8 mouse cellular contexts compared by ENCODE assay signal in the genomic region with DNA sequence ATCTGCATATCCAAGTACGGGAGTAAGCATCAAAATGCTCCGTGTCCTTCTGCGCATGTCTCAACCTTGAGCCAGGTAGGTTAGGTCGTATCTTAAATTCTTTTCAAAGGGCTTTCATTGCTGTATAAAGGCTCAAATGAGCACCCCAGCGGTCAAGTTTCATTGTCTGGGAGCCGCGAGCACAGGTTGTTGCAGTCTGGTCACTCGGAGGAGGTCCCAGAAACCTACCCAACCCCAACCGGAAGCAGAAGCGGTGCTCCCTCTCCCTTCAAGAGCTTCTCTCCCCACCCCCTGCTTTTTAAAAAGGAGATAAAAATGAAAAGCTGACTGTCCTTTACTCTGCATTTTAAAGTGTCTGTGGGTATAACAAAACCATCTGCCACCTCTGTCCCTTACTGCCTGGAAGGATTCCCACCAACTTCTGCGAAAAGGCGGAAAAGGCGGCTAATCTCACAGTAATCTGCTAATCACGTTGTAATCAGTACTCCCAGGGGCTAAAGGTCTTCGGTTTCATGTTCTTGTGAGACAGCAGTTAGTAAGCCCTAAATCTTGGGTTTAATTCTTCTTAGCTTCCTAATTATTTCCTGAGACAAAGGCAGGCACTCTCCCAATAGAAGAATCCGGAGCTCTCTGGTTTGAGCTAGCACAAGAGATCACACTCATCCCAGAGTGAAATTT.
DNase-seq lines count a peak whose midpoint lies in the region; ATAC-seq and TF ChIP-seq lines count a peak whose summit lies in the region.

No protein-coding gene starts in this region.

- H3K4me2 ChIP-seq in hindbrain, embryonic 11.5 days (replicated peaks; ENCODE audit: low read depth, low read length), result no peak overlapping the region
- peak overlapping the region; percentile 47 for H3K4me2 ChIP-seq in limb, embryonic 14.5 days (replicated peaks; ENCODE audit: low read depth, low read length, severe bottlenecking)

- H3K27me3 ChIP-seq in heart, adult 2 months (ENCODE audit: control insufficient read depth, insufficient read depth, low read length), result no peaks in the 10 kb centered on the region
- no peaks in the 10 kb centered on the region for H3K27me3 ChIP-seq in hindbrain, embryonic 11.5 days (ENCODE audit: control insufficient read depth, insufficient read depth, low read length)
- H3K27me3 ChIP-seq in limb, embryonic 14.5 days (ENCODE audit: control insufficient read depth, insufficient read depth, low read length), result no peaks in the 10 kb centered on the region
- 0 out of 2 replicates have a peak, but pooled peaks cover 3% of the 10 kb centered on the region for H3K27me3 ChIP-seq in small intestine, adult 2 months (ENCODE audit: control insufficient read depth, insufficient read depth, low read length)

- H3K27ac ChIP-seq in heart, adult 2 months, result no peak overlapping the region
- no peak overlapping the region for H3K27ac ChIP-seq in hindbrain, embryonic 11.5 days (ENCODE audit: low read depth, low read length)
- H3K27ac ChIP-seq in limb, embryonic 14.5 days (replicated peaks; ENCODE audit: low read depth, low read length), result 0 out of 2 replicates have a peak overlapping the region, but pooled peaks have one; percentile 5
- H3K27ac ChIP-seq in small intestine, adult 2 months (ENCODE audit: insufficient read depth, low read depth, low read length), result no peak overlapping the region

- no peak for ATAC-seq in hindbrain, embryonic 11.5 days (ENCODE audit: low FRiP score)
- no peak for ATAC-seq in limb, embryonic 14.5 days (ENCODE audit: low FRiP score, low read depth)

- no peaks in the 10 kb centered on the region for H3K4me1 ChIP-seq in heart, adult 2 months (ENCODE audit: control insufficient read depth, insufficient read depth, low read length)
- no peaks in the 10 kb centered on the region for H3K4me1 ChIP-seq in hindbrain, embryonic 11.5 days (replicated peaks; ENCODE audit: control insufficient read depth, insufficient read depth, low read length)
- H3K4me1 ChIP-seq in limb, embryonic 14.5 days (ENCODE audit: control insufficient read depth, insufficient read depth, low read length), result peaks cover 10% of the 10 kb centered on the region; the same call in 1 of the 2 replicates
- H3K4me1 ChIP-seq in small intestine, adult 2 months (ENCODE audit: control insufficient read depth, insufficient read depth, insufficient read length, low read length), result no peaks in the 10 kb centered on the region

- no peak for TF ChIP-seq POLR2A in heart, adult 2 months (IDR thresholded peaks at IDR 0.05; ENCODE audit: insufficient read depth, low read depth, low read length)
- TF ChIP-seq POLR2A in limb, embryonic 14.5 days (IDR thresholded peaks at IDR 0.05; ENCODE audit: borderline replicate concordance, extremely low read depth, insufficient read depth, insufficient read length), result no peak
- TF ChIP-seq POLR2A in small intestine, adult 2 months (IDR thresholded peaks at IDR 0.05; ENCODE audit: low read depth, low read length), result no peak

- WGBS in heart, adult 2 months, result 26% methylated on average over 16 of the region's 16 CpGs
- WGBS in hindbrain, embryonic 11.5 days, result 52% methylated on average over 16 of the region's 16 CpGs
- WGBS in limb, embryonic 14.5 days, result 12% methylated on average over 16 of the region's 16 CpGs
- WGBS in small intestine, adult 2 months, result 29% methylated on average over 16 of the region's 16 CpGs

- intact Hi-C loops in heart, adult 2 months (cut with DNase I), result no loop called here

- H3K9ac ChIP-seq in heart, adult 2 months (ENCODE audit: low read depth, low read length), result no peak overlapping the region
- H3K9ac ChIP-seq in hindbrain, embryonic 11.5 days (ENCODE audit: low read depth, low read length), result no peak overlapping the region
- H3K9ac ChIP-seq in limb, embryonic 14.5 days (ENCODE audit: low read depth, low read length, severe bottlenecking), result peak overlapping the region; percentile 34

- no peak for TF ChIP-seq EP300 in heart, adult 2 months (IDR thresholded peaks at IDR 0.05; ENCODE audit: insufficient read depth, low read depth, low read length)

- H3K36me3 ChIP-seq in heart, adult 2 months (ENCODE audit: control insufficient read depth, insufficient read depth, low read length), result no peaks in the 10 kb centered on the region
- H3K36me3 ChIP-seq in hindbrain, embryonic 11.5 days (ENCODE audit: control insufficient read depth, insufficient read depth, low read length), result no peaks in the 10 kb centered on the region
- no peaks in the 10 kb centered on the region for H3K36me3 ChIP-seq in limb, embryonic 14.5 days (ENCODE audit: control insufficient read depth, insufficient read depth, low read length)
- no peaks in the 10 kb centered on the region for H3K36me3 ChIP-seq in small intestine, adult 2 months (ENCODE audit: control insufficient read depth, insufficient read depth, low read length)

- no peaks in the 10 kb centered on the region for H3K79me2 ChIP-seq in heart, adult 2 months (replicated peaks; ENCODE audit: control insufficient read depth, insufficient read depth, low read length)

- H3K9me3 ChIP-seq in hindbrain, embryonic 11.5 days (ENCODE audit: control insufficient read depth, low read length), result no peaks in the 10 kb centered on the region
- H3K9me3 ChIP-seq in limb, embryonic 14.5 days (ENCODE audit: control insufficient read depth, low read length), result no peaks in the 10 kb centered on the region

- no peak overlapping the region for H3K4me3 ChIP-seq in heart, adult 2 months
- no peak overlapping the region for H3K4me3 ChIP-seq in hindbrain, embryonic 11.5 days (ENCODE audit: low read depth, low read length)
- H3K4me3 ChIP-seq in limb, embryonic 14.5 days (replicated peaks; ENCODE audit: low read length), result peak overlapping the region; percentile 33
- peak overlapping the region; percentile 41 for H3K4me3 ChIP-seq in small intestine, adult 2 months (ENCODE audit: low read depth, low read length)

- TF ChIP-seq CTCF in heart, adult 2 months (IDR thresholded peaks at IDR 0.05), result no peak
- TF ChIP-seq CTCF in small intestine, adult 2 months (IDR thresholded peaks at IDR 0.05; ENCODE audit: extremely low read depth, insufficient read length, insufficient replicate concordance, low read depth, low read length), result no peak

- peak; percentile 71 for DNase-seq in heart, adult 11 months
- DNase-seq in heart, adult 2 months, result no peak
- DNase-seq in Muller cell, postnatal 12 days (ENCODE audit: inconsistent ontology term), result peak; percentile 3
- DNase-seq in hindbrain, embryonic 11.5 days (ENCODE audit: low spot score), result peak; percentile 2
- DNase-seq in limb, embryonic 14.5 days (ENCODE audit: low spot score), result no peak
- no peak for DNase-seq in adrenal gland, adult 2 months
- DNase-seq in c-Kit-positive CD71-positive TER-119-positive erythroid progenitor cells, embryonic 14.5 days (ENCODE audit: low spot score), result no peak

Comparison
In these comparisons a context has a peak if more than half of its experiments do, and no peak if none do; other contexts are left out.
1. DNase-seq: peak in heart, adult 11 months (single experiment), Muller cell, postnatal 12 days (single experiment) and hindbrain, embryonic 11.5 days (single experiment); none in heart, adult 2 months (0 of 2), limb, embryonic 14.5 days (single experiment), adrenal gland, adult 2 months (single experiment) and c-Kit-positive CD71-positive TER-119-positive erythroid progenitor cells, embryonic 14.5 days (single experiment).
2. H3K4me3 ChIP-seq: peak in limb, embryonic 14.5 days (single experiment) and small intestine, adult 2 months (single experiment); none in heart, adult 2 months (single experiment) and hindbrain, embryonic 11.5 days (single experiment).